Mouse (Mus musculus) lung, postnatal 0 days (tissue): ENCODE data around the gene Rplp1.

ENCODE experiments used
- CTCF ChIP-seq: IDR thresholded peaks from 2 replicates; pipeline ENCODE4 v1.5.1; 2016; ENCODE audit warnings: antibody characterized with exemption, mild to moderate bottlenecking
- EP300 ChIP-seq: IDR thresholded peaks from 2 replicates; pipeline ENCODE4 v1.6.1; 2016; ENCODE audit warnings: antibody characterized with exemption, mild to moderate bottlenecking, control low read depth

GRCm38 (mm10) chr9:61901574-61901973, 12.8 kb downstream of the Rplp1 start:
- TF ChIP-seq CTCF: no peak
- TF ChIP-seq EP300: no peak
